8 mouse cellular contexts compared by ENCODE assay signal in the genomic region with DNA sequence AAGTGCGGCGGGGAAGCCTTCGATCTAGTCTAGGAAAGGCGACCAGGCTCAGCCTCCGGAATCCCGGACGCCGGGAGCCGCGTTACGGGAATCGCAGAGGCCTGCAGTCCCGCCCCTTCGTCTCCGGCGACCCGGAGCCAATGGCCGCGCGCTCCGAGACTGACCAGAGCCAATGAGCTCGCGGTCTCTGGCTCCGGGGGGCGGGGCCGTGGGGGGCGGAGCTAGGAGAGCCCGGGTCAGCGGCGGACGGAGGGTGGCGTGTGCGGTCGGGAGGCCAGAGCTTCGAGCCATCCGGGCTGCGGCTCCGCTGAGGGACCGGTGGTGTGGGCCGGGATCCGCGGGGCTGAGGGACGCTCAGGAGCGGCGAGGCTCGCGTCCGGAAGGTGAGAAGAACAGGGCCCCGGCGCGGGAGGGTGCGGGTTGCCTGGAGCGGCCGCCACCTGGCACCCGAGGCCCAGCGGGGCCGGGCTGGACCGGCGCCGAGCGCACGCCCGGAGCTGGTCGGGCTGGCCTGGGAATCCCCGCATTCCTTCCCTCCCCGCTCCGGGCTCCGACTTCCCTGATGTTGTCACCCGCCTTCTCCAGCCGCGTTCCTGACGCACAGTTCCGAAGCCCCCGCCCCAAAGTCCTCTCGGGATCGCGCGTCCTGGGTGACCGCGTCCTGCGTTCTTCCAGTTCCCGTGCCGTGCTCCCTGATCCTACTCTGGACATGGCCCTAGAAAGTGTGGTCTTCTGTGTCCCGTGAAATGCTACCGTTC. TPM values are rescaled to one million over a fixed set of nuclear protein-coding genes. Genes with fewer than 3 reads are reported as not detected.
A peak's percentile ranks its signal among the peaks of the same experiment; 100 is the strongest.
DNase-seq lines count a peak whose midpoint lies in the region; ATAC-seq lines count a peak whose summit lies in the region.

Il6st (plus strand) TSS at position 203 of the 758 bp plus-strand sequence.

- no peaks in the 10 kb centered on the region for H3K27me3 ChIP-seq in heart, embryonic 14.5 days (ENCODE audit: control insufficient read depth, insufficient read depth, low read length)
- peaks cover 13% of the 10 kb centered on the region for H3K27me3 ChIP-seq in liver, embryonic 13.5 days
- H3K27me3 ChIP-seq in stomach, embryonic 16.5 days (ENCODE audit: control insufficient read depth, insufficient read depth, low read length) = no peaks in the 10 kb centered on the region

- DNase-seq in CD4-positive, CD25-positive, alpha-beta regulatory T cell, adult 2 months (ENCODE audit: low read depth, low spot score) = peak; percentile 93
- peak; percentile 80 for DNase-seq in fibroblast of lung, adult 2 months (ENCODE audit: low read depth)
- peak; percentile 98 for DNase-seq in kidney, postnatal 14 days
- DNase-seq in liver, embryonic 13.5 days = peak; percentile 92
- peak; percentile 97 for DNase-seq in neural tube, embryonic 10.5 days (ENCODE audit: extremely low spot score, low spot score)

- H3K4me2 ChIP-seq in heart, embryonic 14.5 days (ENCODE audit: low read length) = peak within 1 kb of the TSS; percentile 84
- H3K4me2 ChIP-seq in liver, embryonic 13.5 days = peak within 1 kb of the TSS; percentile 94
- H3K4me2 ChIP-seq in stomach, embryonic 16.5 days (ENCODE audit: low read depth, low read length) = peak within 1 kb of the TSS; percentile 72

- peak; percentile 100 for ATAC-seq in heart, embryonic 14.5 days (ENCODE audit: insufficient number of reproducible peaks, insufficient read depth, low FRiP score, low read depth)
- peak; percentile 99 for ATAC-seq in liver, embryonic 13.5 days (ENCODE audit: low read depth)
- ATAC-seq in stomach, embryonic 16.5 days (ENCODE audit: insufficient read depth, low FRiP score) = peak; percentile 99

- peak within 1 kb of the TSS; percentile 92 for H3K27ac ChIP-seq in brown adipose tissue, adult 24 weeks (replicated peaks; ENCODE audit: low read depth, low read length)
- peak within 1 kb of the TSS; percentile 96 for H3K27ac ChIP-seq in heart, embryonic 14.5 days (replicated peaks in 1 of 2; ENCODE audit: control insufficient read depth in 1 of 2, insufficient read depth in 1 of 2, low read depth in 2 of 2, low read length in 2 of 2)
- H3K27ac ChIP-seq in liver, embryonic 13.5 days = peak within 1 kb of the TSS; percentile 55
- H3K27ac ChIP-seq in stomach, embryonic 16.5 days (ENCODE audit: low read length) = peak within 1 kb of the TSS; percentile 94

- WGBS in heart, embryonic 14.5 days = under 1% methylated on average over 77 of the region's 85 CpGs
- under 1% methylated on average over 75 of the region's 85 CpGs for WGBS in liver, embryonic 13.5 days (ENCODE audit: insufficient replicate concordance)
- under 1% methylated on average over 70 of the region's 85 CpGs for WGBS in stomach, embryonic 16.5 days

- H3K9me3 ChIP-seq in heart, embryonic 14.5 days (ENCODE audit: control insufficient read depth, low read length) = no peaks in the 10 kb centered on the region
- H3K9me3 ChIP-seq in liver, embryonic 13.5 days (replicated peaks) = no peaks in the 10 kb centered on the region
- H3K9me3 ChIP-seq in stomach, embryonic 16.5 days (replicated peaks; ENCODE audit: control insufficient read depth, low read length) = no peaks in the 10 kb centered on the region

- H3K4me1 ChIP-seq in brown adipose tissue, adult 24 weeks (ENCODE audit: control insufficient read depth, insufficient read depth, insufficient read length, low read length) = peaks cover 9% of the 10 kb centered on the region
- peaks cover 14 to 41% of the 10 kb centered on the region in 2 experiments for H3K4me1 ChIP-seq in heart, embryonic 14.5 days (ENCODE audit: control insufficient read depth in 2 of 2, insufficient read depth in 2 of 2, low read length in 2 of 2)
- H3K4me1 ChIP-seq in liver, embryonic 13.5 days (replicated peaks) = peaks cover 29% of the 10 kb centered on the region
- peaks cover 16% of the 10 kb centered on the region for H3K4me1 ChIP-seq in stomach, embryonic 16.5 days (ENCODE audit: control insufficient read depth, insufficient read depth, low read length)

- peak within 1 kb of the TSS; percentile 93 for H3K4me3 ChIP-seq in brown adipose tissue, adult 24 weeks (ENCODE audit: insufficient read depth, low read depth, low read length)
- H3K4me3 ChIP-seq in heart, embryonic 14.5 days (ENCODE audit: control insufficient read depth in 1 of 2, insufficient read depth in 1 of 2, low read depth in 1 of 2, low read length in 2 of 2) = peak within 1 kb of the TSS; percentile 92 to 94
- peak within 1 kb of the TSS; percentile 72 for H3K4me3 ChIP-seq in liver, embryonic 13.5 days (replicated peaks)
- peak within 1 kb of the TSS; percentile 86 for H3K4me3 ChIP-seq in stomach, embryonic 16.5 days (replicated peaks; ENCODE audit: low read length)

- H3K36me3 ChIP-seq in heart, embryonic 14.5 days (ENCODE audit: control insufficient read depth, insufficient read depth, low read length) = no peaks in the 10 kb centered on the region
- H3K36me3 ChIP-seq in liver, embryonic 13.5 days = no peaks in the 10 kb centered on the region
- H3K36me3 ChIP-seq in stomach, embryonic 16.5 days (ENCODE audit: control insufficient read depth, insufficient read depth, low read length) = no peaks in the 10 kb centered on the region

- H3K9ac ChIP-seq in heart, embryonic 14.5 days (ENCODE audit: low read length) = peak within 1 kb of the TSS; percentile 96
- peak within 1 kb of the TSS; percentile 80 for H3K9ac ChIP-seq in liver, embryonic 13.5 days
- H3K9ac ChIP-seq in stomach, embryonic 16.5 days (ENCODE audit: low read length) = peak within 1 kb of the TSS; percentile 95

RNA-seq across cellular contexts. Expression of gene Il6st, which starts in this region (rescaled TPM):
- polyA plus RNA-seq in brown adipose tissue, adult 24 weeks (2012; ENCODE audit: insufficient read depth, insufficient read length, missing spikeins) = 38.2 and 43.1 TPM in 2 replicates
- polyA plus RNA-seq in heart, embryonic 14.5 days (2014; fragmentation: Nextera tagmentation; extraction: Ambion mirVana) = 57.6 and 60.6 TPM in 2 replicates
- polyA plus RNA-seq in liver, embryonic 13.5 days (2015; fragmentation: Nextera tagmentation; extraction: Ambion mirVana) = 4.3 and 7.0 TPM in 2 replicates
- 51.8 and 53.4 TPM in 2 replicates for polyA plus RNA-seq in stomach, embryonic 16.5 days (2015; fragmentation: Nextera tagmentation; extraction: Ambion mirVana)

Comparison
In these comparisons a context has a peak if more than half of its experiments do, and no peak if none do; other contexts are left out.
1. Peak in every context shown above with its lines: DNase-seq, ATAC-seq, H3K4me3 ChIP-seq and H3K27ac ChIP-seq.